Mouse (Mus musculus) liver, embryonic 14.5 days (tissue): ENCODE data around the gene Ahnak.

Source experiments
- CTCF ChIP-seq: IDR thresholded peaks from 2 replicates; pipeline ENCODE4 v1.5.1; 2016; ENCODE audit warnings: antibody characterized with exemption, low read depth, control low read depth
- EP300 ChIP-seq: IDR thresholded peaks from 2 replicates; pipeline ENCODE4 v1.6.1; 2016; ENCODE audit warnings: antibody characterized with exemption, low read depth

- no peak for TF ChIP-seq CTCF
- no peak for TF ChIP-seq EP300
Measured at GRCm38 (mm10) chr19:9107379-9107755, 118.3 kb downstream of the Ahnak start.
